Mouse (Mus musculus) kidney, embryonic 16.5 days (tissue): ENCODE measurements at regions not wholly inside any gene's neighbourhood (a gene's known extent, or its start where the extent isn't known, plus 50 kb on each side); places are given as distances from the start of the nearest gene placed in this dataset.
A peak's percentile ranks its signal among the peaks of the same experiment; 100 is the strongest.
"Not testable (repeated sequence)": the region's sequence is repeated elsewhere in the genome, so short reads cannot be mapped to it uniquely, and the experiment has no call there.

Experiments
- ATAC-seq: fragments of 200-750 bp; cut with Nextera tagmentation; 2 replicates; pipeline ENCODE4 v1.8.0; 2017; ENCODE audit warnings: moderate TSS enrichment; ENCODE audit not compliant: low FRiP score, low TSS enrichment
- H3K27ac ChIP-seq: fragments of 300-500 bp; sonication (generic); 2 replicates; pipeline ENCODE4 v1.5.1; 2014; ENCODE audit warnings: low read length
- H3K27me3 ChIP-seq: fragments of 300-500 bp; sonication (generic); 2 replicates; pipeline ENCODE4 v1.6.1; 2014; ENCODE audit warnings: low read length, control low read depth, mixed read lengths; ENCODE audit not compliant: insufficient read depth
- H3K36me3 ChIP-seq: fragments of 300-500 bp; sonication (generic); 2 replicates; pipeline ENCODE4 v1.6.1; 2014; ENCODE audit warnings: low read length, control low read depth, mixed read lengths; ENCODE audit not compliant: insufficient read depth
- H3K4me1 ChIP-seq: fragments of 300-500 bp; sonication (generic); 2 replicates; pipeline ENCODE4 v1.6.1; 2014; ENCODE audit warnings: low read length, control low read depth, mixed read lengths; ENCODE audit not compliant: insufficient read depth
- H3K4me2 ChIP-seq: fragments of 300-500 bp; sonication (generic); replicated peaks from 2 replicates; pipeline ENCODE4 v1.6.1; 2014; ENCODE audit warnings: low read depth, low read length
- H3K4me3 ChIP-seq: fragments of 300-500 bp; sonication (generic); 2 replicates; pipeline ENCODE4 v1.5.1; 2014; ENCODE audit warnings: mild to moderate bottlenecking, low read length
- H3K9ac ChIP-seq: fragments of 300-500 bp; sonication (generic); replicated peaks from 2 replicates; pipeline ENCODE4 v1.6.1; 2014; ENCODE audit warnings: low read length
- H3K9me3 ChIP-seq: fragments of 300-500 bp; sonication (generic); 2 replicates; pipeline ENCODE4 v1.6.1; 2016; ENCODE audit warnings: low read length, control low read depth
- WGBS: fragments of 180-500 bp; shearing (Covaris S2); extraction: QIAGEN DNeasy Blood & Tissue Kit; methylation state at CpG from one replicate; pipeline ENCODE4 v1.1.7; 2014; 5-methylcytosine and 5-hydroxymethylcytosine counted together

DNA sequence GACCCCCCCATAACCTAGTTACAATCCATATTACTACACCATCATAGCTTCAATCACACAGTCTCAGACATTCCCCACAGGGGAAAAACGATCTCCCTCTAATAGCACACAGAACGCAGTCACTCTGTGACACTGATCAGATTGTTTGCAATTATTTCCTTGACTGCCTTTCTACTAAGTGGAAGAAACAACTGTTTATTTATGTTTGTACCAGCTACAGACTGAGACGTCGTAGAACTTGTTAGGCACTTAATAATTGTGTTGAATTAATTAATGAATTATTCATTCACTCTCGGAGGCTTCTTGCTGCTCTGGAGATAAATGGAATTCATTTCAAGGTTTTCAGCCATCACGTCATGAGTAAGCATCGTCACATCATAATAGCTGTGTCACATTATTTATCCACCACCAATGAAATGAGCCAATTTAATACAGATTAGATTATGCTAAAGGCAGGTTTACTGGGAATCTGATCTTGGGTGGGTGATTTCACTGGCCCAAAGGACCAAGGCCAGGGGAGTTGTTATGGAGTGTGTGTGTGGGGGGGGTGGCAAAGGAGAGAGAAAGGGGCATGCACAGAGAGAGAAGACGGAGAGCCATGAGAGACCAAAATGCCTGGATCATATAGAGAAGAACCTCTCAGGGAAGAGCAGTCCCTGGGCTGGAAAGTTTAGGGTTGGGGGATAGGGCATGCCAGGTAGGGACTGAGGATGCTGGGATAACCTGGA lies 355.7 kb upstream of the Zwint start:
- ATAC-seq, result no peak
- no peak overlapping the region for H3K9ac ChIP-seq
- 74% methylated on average over 8 of the region's 8 CpGs for WGBS
- no peaks in the 10 kb centered on the region for H3K27me3 ChIP-seq
- no peak overlapping the region for H3K27ac ChIP-seq
- no peak overlapping the region for H3K4me2 ChIP-seq
- H3K36me3 ChIP-seq, result no peaks in the 10 kb centered on the region
- H3K4me1 ChIP-seq, result no peaks in the 10 kb centered on the region
- no peak overlapping the region for H3K4me3 ChIP-seq
- no peaks in the 10 kb centered on the region for H3K9me3 ChIP-seq

DNA sequence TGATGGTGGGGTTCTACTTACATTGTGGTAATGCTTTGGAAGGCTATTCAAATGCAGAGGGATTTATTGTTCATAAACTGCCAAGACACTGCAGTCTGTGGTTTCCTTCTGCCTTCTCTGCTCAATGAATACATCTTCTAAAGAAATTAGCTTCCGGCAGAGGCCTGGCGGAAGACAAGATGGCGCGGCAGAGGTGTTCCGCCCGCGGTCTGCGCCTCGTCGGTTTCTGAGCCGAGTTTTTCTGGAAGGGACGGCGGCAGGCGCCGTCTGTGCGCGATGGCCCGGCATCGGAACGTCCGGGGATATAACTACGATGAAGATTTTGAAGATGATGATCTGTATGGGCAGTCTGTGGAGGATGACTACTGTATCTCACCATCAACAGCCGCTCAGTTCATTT lies 345.6 kb upstream of the Zwint start:
- 95% methylated on average over 20 of the region's 23 CpGs for WGBS
- H3K36me3 ChIP-seq, H3K27ac ChIP-seq, ATAC-seq, H3K4me3 ChIP-seq, H3K4me1 ChIP-seq, H3K27me3 ChIP-seq, H3K9me3 ChIP-seq, H3K4me2 ChIP-seq, H3K9ac ChIP-seq: not testable (repeated sequence)

DNA sequence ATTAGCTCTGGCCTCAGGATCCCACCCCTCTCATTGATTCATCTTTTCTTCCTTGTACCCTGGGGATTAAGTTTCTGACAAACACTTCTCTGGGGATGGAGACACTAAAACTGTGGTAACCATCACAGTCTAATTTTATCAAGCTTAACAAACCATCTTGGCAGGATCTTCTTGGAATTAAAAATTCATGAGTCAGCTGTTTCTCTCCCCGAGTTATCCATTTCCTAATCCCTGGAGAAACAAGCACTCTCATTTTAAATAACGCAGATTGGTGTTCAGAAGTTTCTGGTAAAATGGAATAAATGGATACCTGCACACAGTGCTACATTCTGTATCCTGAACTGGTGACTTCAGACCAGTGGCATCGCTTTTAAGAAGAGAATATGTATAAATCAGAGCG lies 336.3 kb upstream of the Zwint start:
- H3K4me1 ChIP-seq, result no peaks in the 10 kb centered on the region
- no peak for ATAC-seq
- H3K4me2 ChIP-seq, result no peak overlapping the region
- H3K27me3 ChIP-seq, result no peaks in the 10 kb centered on the region
- no peak overlapping the region for H3K27ac ChIP-seq
- no peaks in the 10 kb centered on the region for H3K9me3 ChIP-seq
- H3K9ac ChIP-seq, result no peak overlapping the region
- no peak overlapping the region for H3K4me3 ChIP-seq
- 79% methylated on average over 4 of the region's 4 CpGs for WGBS
- H3K36me3 ChIP-seq, result no peaks in the 10 kb centered on the region

DNA sequence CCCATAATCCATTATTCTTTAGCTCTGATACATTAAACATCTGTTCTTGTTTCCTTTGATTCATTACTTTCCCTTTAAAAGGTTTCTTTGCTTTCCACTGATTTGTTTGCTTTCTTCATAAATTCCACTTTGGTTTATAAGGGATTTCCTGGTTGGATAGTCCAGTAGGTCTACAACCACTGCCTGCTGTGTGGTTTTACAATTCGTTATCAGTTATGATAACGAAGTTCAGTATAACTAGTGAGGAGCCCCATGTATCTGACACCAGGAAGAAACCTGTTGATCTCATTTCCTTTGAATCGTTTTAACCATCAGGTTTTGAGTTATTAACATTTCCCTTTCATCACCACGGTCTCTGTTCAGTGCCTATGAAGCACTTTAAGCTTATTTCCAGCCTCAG lies 334.3 kb upstream of the Zwint start:
- no peak overlapping the region for H3K27ac ChIP-seq
- H3K36me3 ChIP-seq, result no peaks in the 10 kb centered on the region
- no peaks in the 10 kb centered on the region for H3K4me1 ChIP-seq
- H3K9ac ChIP-seq, result no peak overlapping the region
- no peaks in the 10 kb centered on the region for H3K27me3 ChIP-seq
- no peak overlapping the region for H3K4me3 ChIP-seq
- no peak overlapping the region for H3K4me2 ChIP-seq
- no peaks in the 10 kb centered on the region for H3K9me3 ChIP-seq
- no peak for ATAC-seq
- WGBS, result 53% methylated on average over 4 of the region's 4 CpGs

- Histone ChIP-seq H3K9me3 (no peaks in the 10 kb centered on the region), H3K9ac (no peak overlapping the region), H3K36me3 (no peaks in the 10 kb centered on the region), H3K4me1 (no peaks in the 10 kb centered on the region), H3K4me2 (no peak overlapping the region), H3K27me3 (no peaks in the 10 kb centered on the region), H3K27ac (no peak overlapping the region), H3K4me3 (no peak overlapping the region)
- WGBS, result 63% methylated on average over 4 of the region's 4 CpGs
- ATAC-seq, result no peak
Measured at GRCm38 (mm10) chr10:72326624-72327023, 328.0 kb upstream of the Zwint start.

DNA sequence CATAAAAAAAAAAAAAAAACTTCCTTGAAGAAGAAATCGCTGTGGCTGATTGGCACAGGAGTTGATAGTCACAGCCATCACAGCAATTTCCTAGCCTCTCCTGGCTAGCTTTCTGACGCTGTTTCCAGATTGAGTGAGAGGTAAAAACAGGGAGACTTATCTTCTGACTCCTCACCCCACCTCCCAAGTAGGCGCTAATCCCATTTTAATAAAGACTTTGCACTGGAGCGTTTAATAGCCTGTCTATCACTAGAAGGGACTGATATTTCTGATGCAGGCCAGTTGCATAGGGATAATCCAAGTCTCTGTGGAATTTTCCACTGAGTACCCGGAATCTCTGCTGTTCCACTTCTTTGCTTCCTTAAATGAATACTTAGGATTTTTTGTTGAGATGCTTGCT lies 307.4 kb upstream of the Zwint start:
- H3K4me1 ChIP-seq, result no peaks in the 10 kb centered on the region
- H3K9me3 ChIP-seq, result no peaks in the 10 kb centered on the region
- H3K4me3 ChIP-seq, result no peak overlapping the region
- no peaks in the 10 kb centered on the region for H3K36me3 ChIP-seq
- 61% methylated on average over 5 of the region's 5 CpGs for WGBS
- no peak for ATAC-seq
- H3K9ac ChIP-seq, result no peak overlapping the region
- no peak overlapping the region for H3K4me2 ChIP-seq
- no peak overlapping the region for H3K27ac ChIP-seq
- no peaks in the 10 kb centered on the region for H3K27me3 ChIP-seq

GRCm38 (mm10) chr10:72347949-72348663 lies 306.5 kb upstream of the Zwint start:
- ATAC-seq, result no peak
- no peak overlapping the region for H3K4me2 ChIP-seq
- H3K27ac ChIP-seq, result no peak overlapping the region
- H3K4me3 ChIP-seq, result no peak overlapping the region
- no peaks in the 10 kb centered on the region for H3K4me1 ChIP-seq
- no peaks in the 10 kb centered on the region for H3K9me3 ChIP-seq
- WGBS, result 96% methylated on average over 2 of the region's 2 CpGs
- H3K36me3 ChIP-seq, result no peaks in the 10 kb centered on the region
- H3K27me3 ChIP-seq, result no peaks in the 10 kb centered on the region
- H3K9ac ChIP-seq, result no peak overlapping the region

- ATAC-seq, result no peak
- Histone ChIP-seq H3K27ac (no peak overlapping the region), H3K4me3 (no peak overlapping the region)
Measured at GRCm38 (mm10) chr10:72352810-72353209, 301.8 kb upstream of the Zwint start.

GRCm38 (mm10) chr10:72353515-72353914 lies 301.1 kb upstream of the Zwint start:
- 78% methylated on average over 2 of the region's 2 CpGs for WGBS
- H3K27ac ChIP-seq, result no peak overlapping the region

More at GRCm38 (mm10) chr10:72352810-72353209, 301.8 kb upstream of the Zwint start:
- Histone ChIP-seq H3K4me1 (no peaks in the 10 kb centered on the region), H3K9me3 (no peaks in the 10 kb centered on the region), H3K9ac (no peak overlapping the region), H3K36me3 (no peaks in the 10 kb centered on the region), H3K27me3 (no peaks in the 10 kb centered on the region), H3K4me2 (no peak overlapping the region)

GRCm38 (mm10) chr10:72383351-72383750 lies 271.3 kb upstream of the Zwint start:
- H3K9ac ChIP-seq, result no peak overlapping the region
- no peak overlapping the region for H3K4me3 ChIP-seq
- no peak overlapping the region for H3K4me2 ChIP-seq
- no peaks in the 10 kb centered on the region for H3K36me3 ChIP-seq
- H3K27ac ChIP-seq, result no peak overlapping the region
- 42% methylated on average over 1 of the region's 1 CpGs for WGBS
- ATAC-seq, result peak; percentile 97
- no peaks in the 10 kb centered on the region for H3K4me1 ChIP-seq
- no peaks in the 10 kb centered on the region for H3K9me3 ChIP-seq
- no peaks in the 10 kb centered on the region for H3K27me3 ChIP-seq

More at GRCm38 (mm10) chr10:72353515-72353914, 301.1 kb upstream of the Zwint start:
- H3K9me3 ChIP-seq, result no peaks in the 10 kb centered on the region
- no peak overlapping the region for H3K9ac ChIP-seq
- H3K36me3 ChIP-seq, result no peaks in the 10 kb centered on the region
- ATAC-seq, result no peak
- H3K4me3 ChIP-seq, result no peak overlapping the region
- H3K27me3 ChIP-seq, result no peaks in the 10 kb centered on the region
- no peak overlapping the region for H3K4me2 ChIP-seq
- no peaks in the 10 kb centered on the region for H3K4me1 ChIP-seq
